Mouse (Mus musculus): Measurements from ENCODE around the gene Rnf215.
"Not testable (repeated sequence)": the region's sequence is repeated elsewhere in the genome, so short reads cannot be mapped to it uniquely, and the experiment has no call there.

Gene Rnf215

GRCm38 (mm10) chr11:4134986-4135935 lies at the start of gene Rnf215:
Rnf215 (plus strand) TSS chr11:4135202.
- peak; percentile 93 to 97 for DNase-seq

DNA sequence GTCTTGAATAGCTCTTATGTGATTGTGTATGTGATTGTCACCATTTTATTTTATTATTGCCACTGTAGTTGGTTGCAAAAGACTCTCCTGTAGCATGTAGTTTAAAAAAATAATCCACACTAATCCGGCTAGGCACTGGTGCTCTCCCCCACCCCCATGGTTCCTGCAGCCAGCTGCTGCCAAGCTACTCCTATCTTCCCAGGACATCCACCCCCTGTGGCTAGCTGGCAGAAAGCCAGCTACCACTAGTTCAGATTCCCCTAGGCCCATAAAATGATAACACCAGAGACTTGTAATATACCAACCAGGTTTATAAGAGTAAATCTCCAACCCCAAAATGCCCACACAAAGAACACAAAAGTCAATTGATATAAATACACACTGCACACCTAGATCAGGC lies 48.8 kb upstream of the Rnf215 start:
- peak in 1 of 2 experiments; percentile 37 for DNase-seq

- DNase-seq: no peak
Observed at GRCm38 (mm10) chr11:4087267-4087666, 47.7 kb upstream of the Rnf215 start.

GRCm38 (mm10) chr11:4093459-4094377 lies 41.3 kb upstream of the Rnf215 start:
- DNase-seq: peak in 1 of 2 experiments; percentile 14

- DNase-seq: peak; percentile 68 to 78
Observed at GRCm38 (mm10) chr11:4094378-4095170, 40.4 kb upstream of the Rnf215 start.

DNA sequence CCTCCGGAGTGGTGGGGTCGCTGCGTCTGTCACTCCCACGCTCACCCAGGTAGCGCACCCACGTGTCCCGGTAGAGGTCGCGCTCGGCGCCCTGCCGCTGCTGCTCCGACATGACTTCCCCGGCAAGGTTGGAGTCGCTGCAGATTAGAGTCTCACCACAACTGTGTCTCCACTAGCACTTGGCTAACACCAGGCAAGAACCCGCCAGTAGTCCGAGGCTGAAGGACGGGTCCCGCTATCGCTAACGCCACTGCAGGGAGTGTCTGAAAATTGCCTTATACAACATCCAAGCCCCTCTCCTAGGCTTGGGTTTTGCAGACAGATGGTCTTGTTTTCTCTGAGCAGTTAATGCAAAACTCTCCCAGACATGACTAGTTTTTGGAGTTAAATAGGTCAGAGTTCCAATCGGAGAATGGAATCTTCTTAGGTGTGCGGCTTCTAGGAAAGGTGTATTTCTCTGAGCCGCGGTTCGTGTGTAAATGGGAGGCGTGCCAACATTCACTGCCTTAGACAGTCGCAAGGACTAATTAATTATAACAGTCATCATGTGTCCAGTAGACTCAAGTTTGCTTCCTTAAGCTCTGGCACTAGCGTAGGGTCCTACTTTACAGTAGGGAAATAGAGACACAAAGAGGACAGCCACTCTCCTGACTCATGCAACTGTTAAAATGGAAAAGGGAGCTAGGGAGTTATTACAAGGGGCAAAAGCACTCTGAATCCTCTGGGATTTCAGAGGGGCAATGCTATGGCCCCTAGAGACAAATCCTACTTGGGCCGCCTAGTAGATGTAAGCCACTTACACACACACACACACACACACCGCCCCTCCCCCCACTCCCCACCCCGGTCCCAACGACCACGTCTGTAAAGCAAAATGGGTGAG lies 39.6 kb upstream of the Rnf215 start, which contains the start of gene Mtfp1:
TSS of gene Mtfp1 (minus strand) at position 275 of the 883 bp plus-strand sequence.
- DNase-seq: peak; percentile 73 to 75

- peak; percentile 99 for DNase-seq
Observed at GRCm38 (mm10) chr11:4096054-4096984, 38.7 kb upstream of the Rnf215 start.

DNA sequence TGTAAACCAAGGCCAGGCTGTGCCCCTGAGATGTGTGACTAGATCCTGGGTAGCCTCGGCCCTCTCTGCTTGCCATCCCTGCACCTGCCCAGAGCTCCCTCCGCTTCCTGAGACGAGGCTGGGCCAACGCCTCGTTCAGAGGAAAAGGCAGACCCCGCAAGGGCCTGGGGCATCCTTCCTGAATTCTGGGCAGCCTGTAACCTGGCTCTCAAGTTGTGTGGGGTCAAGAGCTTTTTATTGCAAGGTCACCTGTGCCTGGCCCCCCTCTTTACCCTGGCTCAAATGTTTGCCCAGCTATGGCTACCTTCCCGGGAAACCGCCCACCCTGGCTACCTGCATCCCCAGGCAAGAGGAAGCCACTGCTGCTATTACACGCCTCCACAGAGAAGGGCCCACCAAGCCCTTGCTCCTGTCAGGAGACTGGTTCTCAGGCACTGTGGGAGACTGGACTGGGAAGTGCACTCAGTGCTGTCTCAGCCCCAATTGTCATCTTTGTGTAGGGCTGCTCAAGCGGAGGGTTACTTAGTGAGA lies 37.8 kb upstream of the Rnf215 start:
- DNase-seq: peak in 1 of 2 experiments; percentile 51

- DNase-seq: no peak
Observed at GRCm38 (mm10) chr11:4098120-4098519, 36.9 kb upstream of the Rnf215 start.

GRCm38 (mm10) chr11:4098816-4099215 lies 36.2 kb upstream of the Rnf215 start:
- no peak for DNase-seq

DNA sequence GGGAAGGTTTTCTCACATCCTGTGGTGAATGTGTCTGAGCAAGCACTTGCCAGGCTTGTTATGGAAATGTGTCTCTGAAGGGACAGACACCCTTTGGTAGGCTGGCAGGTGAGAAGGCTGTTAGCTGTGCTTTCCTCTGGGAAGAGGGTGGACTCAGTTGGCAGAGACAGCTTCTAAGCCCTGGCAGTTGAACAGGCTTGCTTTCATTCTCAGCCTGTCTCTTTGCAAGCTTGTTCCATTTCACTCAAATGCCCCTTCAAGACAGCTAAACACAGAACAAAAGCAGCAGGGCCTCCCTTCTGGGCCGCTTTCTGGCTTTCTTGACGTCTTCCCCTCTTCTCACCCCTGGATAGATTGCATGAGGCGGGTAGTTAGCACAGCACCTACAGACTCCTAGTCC lies 35.6 kb upstream of the Rnf215 start:
- DNase-seq: no peak

DNA sequence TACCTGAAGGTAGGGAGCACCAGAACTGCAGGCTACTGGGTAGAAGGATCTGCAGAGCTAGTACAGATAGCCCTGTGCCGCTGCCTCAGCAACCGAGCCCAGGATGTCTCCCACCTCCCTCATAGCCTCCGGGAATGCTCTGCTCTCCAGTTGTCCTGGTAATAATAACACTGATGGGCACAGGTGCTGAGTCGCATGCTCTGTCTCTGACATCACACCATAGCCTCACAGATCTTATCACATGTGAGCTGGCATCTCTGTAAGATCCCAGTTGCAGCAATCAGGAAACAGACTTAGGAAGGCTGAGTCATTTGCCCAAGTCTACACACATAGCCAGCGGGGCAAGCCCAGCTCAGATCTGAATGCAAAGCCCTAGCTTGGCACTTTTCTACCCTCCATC lies 33.2 kb upstream of the Rnf215 start:
- no peak for DNase-seq

- no peak for DNase-seq
Observed at GRCm38 (mm10) chr11:4103522-4103921, 31.5 kb upstream of the Rnf215 start.

GRCm38 (mm10) chr11:4104989-4105388 lies 30.0 kb upstream of the Rnf215 start:
- DNase-seq: no peak

GRCm38 (mm10) chr11:4105444-4105843 lies 29.6 kb upstream of the Rnf215 start:
- no peak for DNase-seq

DNA sequence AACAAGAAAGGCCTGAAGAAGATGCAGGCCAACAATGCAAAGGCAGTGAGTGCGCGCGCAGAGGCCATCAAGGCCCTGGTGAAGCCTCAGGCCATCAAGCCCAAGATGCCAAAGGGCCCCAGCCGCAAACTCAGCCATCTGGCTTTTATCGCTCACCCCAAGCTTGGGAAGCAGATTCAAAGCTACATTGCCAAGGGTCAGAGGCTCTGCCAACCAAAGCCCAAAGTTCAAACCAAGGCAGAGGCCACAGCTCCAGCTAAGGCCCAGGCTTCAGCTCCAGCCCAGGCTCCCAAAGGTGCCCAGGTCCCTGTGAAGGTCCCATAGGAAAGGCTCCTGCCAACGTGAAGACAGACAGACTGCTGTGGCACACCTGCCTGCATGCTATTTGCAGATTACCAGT lies 27.1 kb upstream of the Rnf215 start:
- not testable (repeated sequence) for DNase-seq

GRCm38 (mm10) chr11:4108691-4109090 lies 26.3 kb upstream of the Rnf215 start:
- DNase-seq: no peak

DNA sequence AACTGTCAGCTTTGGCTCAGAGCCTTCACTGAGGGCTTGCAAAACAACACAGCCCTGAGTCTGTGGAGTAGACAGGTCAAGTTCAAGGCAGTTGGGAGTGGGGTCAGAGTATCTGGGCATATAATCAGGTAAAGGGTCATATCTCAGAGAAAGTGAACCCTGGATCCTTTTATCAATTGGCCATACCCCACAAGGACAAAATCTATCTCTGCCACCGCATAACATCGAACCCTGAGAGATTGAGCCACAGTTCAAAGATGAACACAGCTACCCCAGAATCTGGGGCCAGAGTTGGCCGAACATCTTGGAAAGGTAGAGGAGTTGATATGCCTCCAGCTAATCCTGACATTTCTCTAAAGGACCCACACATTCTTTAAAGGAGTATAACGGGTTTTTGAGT lies 23.0 kb upstream of the Rnf215 start:
- DNase-seq: no peak

GRCm38 (mm10) chr11:4112861-4113260 lies 22.1 kb upstream of the Rnf215 start:
- DNase-seq: no peak

DNA sequence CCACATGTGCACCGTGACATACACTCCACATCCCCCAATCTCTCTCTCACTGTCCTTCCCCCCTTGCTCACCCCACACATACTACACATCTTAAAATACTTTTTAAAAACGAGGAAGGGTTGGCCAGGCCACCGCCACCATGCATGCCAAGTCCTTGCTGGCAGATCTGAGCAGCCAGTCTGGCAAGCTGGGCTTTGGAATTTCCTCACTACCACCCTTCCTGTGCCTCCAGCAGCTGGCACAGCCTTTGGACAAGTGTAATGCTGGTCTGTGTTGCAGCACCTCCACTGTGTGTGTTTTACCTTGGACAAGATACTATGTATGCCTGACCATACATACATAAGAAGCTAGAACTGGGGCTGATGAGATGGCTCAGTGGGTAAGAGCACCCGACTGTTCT lies 21.5 kb upstream of the Rnf215 start:
- no peak for DNase-seq
